9 mouse cellular contexts compared by ENCODE assay signal in genomic region chr10:44328347-44328746, GRCm38 (mm10).
DNase-seq lines count a peak whose midpoint lies in the region; ATAC-seq and TF ChIP-seq lines count a peak whose summit lies in the region.
"Had no signal": no experiment of that assay in that cellular context is flagged by ENCODE, and none has a peak within 500 bp of the region (broad histone marks: within the 10 kb centered on the region; RNA-seq: fewer than 3 reads in every experiment).

No protein-coding gene starts in this region.

- ATAC-seq in heart, postnatal 0 days (ENCODE audit: insufficient read depth, low read depth): no peak
- ATAC-seq in heart, embryonic 11.5 days (replicated peaks; ENCODE audit: insufficient number of reproducible peaks, low FRiP score, low TSS enrichment): no peak
- ATAC-seq in midbrain, embryonic 13.5 days: no peak

- no peak overlapping the region for H3K4me2 ChIP-seq in heart, postnatal 0 days (ENCODE audit: low read depth, low read length)
- H3K4me2 ChIP-seq in heart, embryonic 11.5 days: no peak overlapping the region
- H3K4me2 ChIP-seq in midbrain, embryonic 13.5 days (replicated peaks): no peak overlapping the region
- H3K4me2 ChIP-seq: embryonic facial prominence, embryonic 12.5 days had no signal

- no peaks in the 10 kb centered on the region for H3K27me3 ChIP-seq in heart, postnatal 0 days (ENCODE audit: control insufficient read depth, insufficient read depth, low read length)
- no peaks in the 10 kb centered on the region for H3K27me3 ChIP-seq in heart, embryonic 11.5 days (ENCODE audit: control insufficient read depth, insufficient read depth, low read length)
- H3K27me3 ChIP-seq in midbrain, embryonic 13.5 days: no peaks in the 10 kb centered on the region
- H3K27me3 ChIP-seq: embryonic facial prominence, embryonic 12.5 days had no signal

- no peaks in the 10 kb centered on the region for H3K36me3 ChIP-seq in heart, postnatal 0 days (replicated peaks; ENCODE audit: control insufficient read depth, insufficient read depth, low read length)
- H3K36me3 ChIP-seq in heart, embryonic 11.5 days (ENCODE audit: control insufficient read depth, insufficient read depth, low read length): no peaks in the 10 kb centered on the region
- H3K36me3 ChIP-seq in midbrain, embryonic 13.5 days: 0 out of 2 replicates have a peak, but pooled peaks cover under 1% of the 10 kb centered on the region
- H3K36me3 ChIP-seq: embryonic facial prominence, embryonic 12.5 days had no signal

- H3K9ac ChIP-seq in heart, postnatal 0 days (replicated peaks; ENCODE audit: low read depth, low read length): no peak overlapping the region
- no peak overlapping the region for H3K9ac ChIP-seq in heart, embryonic 11.5 days (ENCODE audit: low read depth, low read length)
- H3K9ac ChIP-seq in midbrain, embryonic 13.5 days (replicated peaks): no peak overlapping the region
- H3K9ac ChIP-seq: embryonic facial prominence, embryonic 12.5 days had no signal

- H3K4me3 ChIP-seq in heart, postnatal 0 days (ENCODE audit: low read depth, low read length): no peak overlapping the region
- H3K4me3 ChIP-seq in heart, embryonic 11.5 days (ENCODE audit: low read depth, low read length): no peak overlapping the region
- no peak overlapping the region for H3K4me3 ChIP-seq in midbrain, embryonic 13.5 days (replicated peaks)
- H3K4me3 ChIP-seq: embryonic facial prominence, embryonic 12.5 days had no signal

- TF ChIP-seq CTCF in heart, postnatal 0 days (IDR thresholded peaks at IDR 0.05; ENCODE audit: low read depth): peak; percentile 53

- no peaks in the 10 kb centered on the region for H3K9me3 ChIP-seq in heart, postnatal 0 days (replicated peaks; ENCODE audit: control insufficient read depth, low read length)
- no peaks in the 10 kb centered on the region for H3K9me3 ChIP-seq in heart, embryonic 11.5 days (replicated peaks; ENCODE audit: control insufficient read depth, low read length)
- no peaks in the 10 kb centered on the region for H3K9me3 ChIP-seq in midbrain, embryonic 13.5 days
- H3K9me3 ChIP-seq: embryonic facial prominence, embryonic 12.5 days had no signal

- no peak for TF ChIP-seq EP300 in heart, postnatal 0 days (IDR thresholded peaks at IDR 0.05; ENCODE audit: low read depth)

- H3K27ac ChIP-seq in heart, postnatal 0 days (ENCODE audit: low read depth): no peak overlapping the region
- H3K27ac ChIP-seq in heart, embryonic 11.5 days (ENCODE audit: low read depth, low read length): no peak overlapping the region
- no peak overlapping the region for H3K27ac ChIP-seq in midbrain, embryonic 13.5 days
- H3K27ac ChIP-seq: embryonic facial prominence, embryonic 12.5 days had no signal

- H3K4me1 ChIP-seq in heart, postnatal 0 days (ENCODE audit: control insufficient read depth, insufficient read depth): no peaks in the 10 kb centered on the region
- H3K4me1 ChIP-seq in heart, embryonic 11.5 days (ENCODE audit: control insufficient read depth, insufficient read depth, low read length): no peaks in the 10 kb centered on the region
- H3K4me1 ChIP-seq in midbrain, embryonic 13.5 days (replicated peaks): peaks cover 6% of the 10 kb centered on the region
- H3K4me1 ChIP-seq: embryonic facial prominence, embryonic 12.5 days had no signal

- peak; percentile 30 for DNase-seq in heart, postnatal 0 days (ENCODE audit: low spot score)
- DNase-seq in urinary bladder, postnatal 14 days (ENCODE audit: low spot score): peak; percentile 43
- no peak for DNase-seq in urinary bladder, postnatal 4 days (ENCODE audit: low spot score in 2 of 2)
- DNase-seq in cerebellum, postnatal 36 days: peak; percentile 23 to 49
- DNase-seq in layer of hippocampus, adult 9-10 months (ENCODE audit: low spot score): peak; percentile 69
- peak; percentile 11 for DNase-seq in retina, adult 2 months (ENCODE audit: low read depth, low spot score)

- 54% methylated on average over 3 of the region's 3 CpGs for WGBS in heart, postnatal 0 days
- WGBS in heart, embryonic 11.5 days (ENCODE audit: insufficient replicate concordance): 56% methylated on average over 3 of the region's 3 CpGs
- 74% methylated on average over 3 of the region's 3 CpGs for WGBS in midbrain, embryonic 13.5 days

Comparison
In these comparisons a context has a peak if more than half of its experiments do, and no peak if none do; other contexts are left out.
1. DNase-seq: peak in heart, postnatal 0 days (single experiment), urinary bladder, postnatal 14 days (single experiment), cerebellum, postnatal 36 days (2 of 2), layer of hippocampus, adult 9-10 months (single experiment) and retina, adult 2 months (single experiment); none in urinary bladder, postnatal 4 days (0 of 2).